Mouse (Mus musculus) liver, embryonic 12.5 days (tissue): ENCODE data around the gene Relb. TPM values are rescaled to one million over a fixed set of nuclear protein-coding genes. Genes with fewer than 3 reads are reported as not detected.

Experiments
- ATAC-seq: fragments of 200-750 bp; cut with Nextera tagmentation; 2 replicates; pipeline ENCODE4 v1.8.0; 2017; ENCODE audit warnings: moderate number of reproducible peaks, mild to moderate bottlenecking, moderate library complexity
- H3K27ac ChIP-seq: fragments of 300-500 bp; sonication (generic); 2 replicates; pipeline ENCODE4 v1.5.1; 2016; ENCODE audit warnings: mild to moderate bottlenecking
- H3K27me3 ChIP-seq: fragments of 300-500 bp; sonication (generic); replicated peaks from 2 replicates; pipeline ENCODE4 v1.6.1; 2016; ENCODE audit warnings: mild to moderate bottlenecking, moderate library complexity
- H3K36me3 ChIP-seq: fragments of 300-500 bp; sonication (generic); 2 replicates; pipeline ENCODE4 v1.6.1; 2016; ENCODE audit warnings: mild to moderate bottlenecking, moderate library complexity
- H3K4me1 ChIP-seq: fragments of 300-500 bp; sonication (generic); 2 replicates; pipeline ENCODE4 v1.6.1; 2016
- H3K4me2 ChIP-seq: fragments of 300-500 bp; sonication (generic); 2 replicates; pipeline ENCODE4 v1.6.1; 2016; ENCODE audit warnings: mild to moderate bottlenecking, moderate library complexity
- H3K4me3 ChIP-seq: fragments of 300-500 bp; sonication (generic); 2 replicates; pipeline ENCODE4 v1.5.1; 2016; ENCODE audit warnings: mild to moderate bottlenecking, moderate library complexity
- H3K9ac ChIP-seq: fragments of 300-500 bp; sonication (generic); 2 replicates; pipeline ENCODE4 v1.6.1; 2016; ENCODE audit warnings: mild to moderate bottlenecking, moderate library complexity
- H3K9me3 ChIP-seq: fragments of 300-500 bp; sonication (generic); replicated peaks from 2 replicates; pipeline ENCODE4 v1.6.1; 2016; ENCODE audit warnings: mild to moderate bottlenecking, moderate library complexity
- WGBS: fragments of 180-500 bp; shearing (Covaris S2); methylation state at CpG from one replicate; pipeline ENCODE4 v1.1.7; 2016; ENCODE audit not compliant: insufficient replicate concordance; 5-methylcytosine and 5-hydroxymethylcytosine counted together
- polyA plus RNA-seq: library from polyadenylated mRNA; unstranded; fragments of >200 nt; fragmentation: Nextera tagmentation; extraction: Ambion mirVana; gene quantifications from 2 replicates; pipeline ENCODE4 v1.2.1, GENCODE M21; 2016

The Relb gene
- polyA plus RNA-seq, 1 experiment from 2014 or later, result 1.9 TPM

GRCm38 (mm10) chr7:19628536-19629360 lies 490 bp downstream of the Relb start:
- Histone ChIP-seq H3K4me1 (peaks cover 52% of the 10 kb centered on the region), H3K9me3 (no peaks in the 10 kb centered on the region), H3K4me2 (peak overlapping the region; percentile 100), H3K9ac (peak overlapping the region; percentile 74), H3K4me3 (peak overlapping the region; percentile 84), H3K36me3 (peaks cover 19% of the 10 kb centered on the region), H3K27me3 (0 out of 2 replicates have a peak, but pooled peaks cover 6% of the 10 kb centered on the region), H3K27ac (peak overlapping the region; percentile 90)
- 2% methylated on average over 57 of the region's 57 CpGs for WGBS
- ATAC-seq, result peak; percentile 77

DNA sequence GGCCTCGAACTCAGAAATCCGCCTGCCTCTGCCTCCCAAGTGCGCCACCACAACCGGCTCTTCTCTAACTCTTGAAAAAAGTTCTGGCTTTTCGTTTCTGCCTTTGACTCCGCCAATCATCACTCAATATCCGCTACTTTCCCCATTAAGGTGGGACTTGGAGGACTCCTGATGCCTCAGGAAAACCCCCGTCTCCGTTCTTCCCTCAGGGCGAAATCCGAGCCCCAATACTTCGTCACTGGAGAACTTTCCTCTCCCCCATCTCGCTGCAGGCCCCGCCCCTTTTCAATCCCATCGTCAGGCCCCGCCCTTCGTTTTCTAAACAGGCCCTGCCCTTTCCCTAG lies 1.1 kb downstream of the Relb start:
- H3K9ac ChIP-seq, result no peak overlapping the region
- ATAC-seq, result no peak
- H3K27ac ChIP-seq, result peak overlapping the region; percentile 90
- 8% methylated on average over 17 of the region's 17 CpGs for WGBS
- H3K27me3 ChIP-seq, result peaks cover 11% of the 10 kb centered on the region
- peaks cover 46% of the 10 kb centered on the region for H3K4me1 ChIP-seq
- no peaks in the 10 kb centered on the region for H3K9me3 ChIP-seq
- H3K4me2 ChIP-seq, result peak overlapping the region; percentile 100
- peaks cover 13% of the 10 kb centered on the region for H3K36me3 ChIP-seq
- peak overlapping the region; percentile 84 for H3K4me3 ChIP-seq

DNA sequence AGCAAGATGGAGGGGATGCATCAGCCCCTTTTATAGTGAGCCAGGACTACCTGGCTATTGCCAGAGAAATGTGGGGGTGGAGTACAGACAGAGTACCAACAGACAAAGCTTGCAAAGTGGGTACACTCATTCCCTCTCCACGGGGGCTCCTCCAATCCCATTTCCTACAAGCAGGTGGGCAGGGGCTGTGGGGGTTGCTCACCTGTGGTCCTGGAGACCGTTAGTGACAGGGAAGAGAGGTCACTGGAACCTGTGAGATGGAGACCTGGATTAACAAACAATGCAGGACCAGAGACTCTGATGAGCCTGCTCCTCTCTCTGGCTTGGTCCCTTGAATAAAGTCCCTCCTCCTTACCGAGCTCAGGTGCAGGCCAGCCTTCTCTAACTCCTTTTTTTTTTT lies 1.5 kb downstream of the Relb start:
- no peak for ATAC-seq

DNA sequence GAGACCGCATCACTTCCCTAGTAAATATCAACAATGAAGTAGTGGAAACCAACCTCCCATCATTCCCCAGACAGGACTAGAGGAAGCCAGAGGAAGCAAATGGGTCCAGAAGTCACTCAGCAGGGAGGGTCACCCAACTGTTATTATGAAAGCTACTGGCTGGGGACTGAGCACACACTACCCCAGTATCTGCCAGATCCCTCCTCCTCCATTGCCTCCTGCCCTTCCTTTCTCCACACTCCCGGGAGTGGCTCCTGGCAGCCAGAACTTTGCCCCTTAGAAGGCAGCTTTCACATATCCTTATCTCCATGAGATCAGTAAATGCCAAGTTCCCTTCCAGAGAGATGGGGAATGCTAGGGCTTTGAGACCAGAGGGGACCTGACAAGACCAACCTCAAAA lies 5.8 kb downstream of the Relb start:
- Histone ChIP-seq H3K27me3 (peaks cover 38% of the 10 kb centered on the region), H3K4me2 (no peak overlapping the region), H3K4me1 (peaks cover 18% of the 10 kb centered on the region), H3K9me3 (no peaks in the 10 kb centered on the region), H3K4me3 (no peak overlapping the region), H3K27ac (no peak overlapping the region), H3K9ac (no peak overlapping the region), H3K36me3 (no peaks in the 10 kb centered on the region)
- WGBS, result 55% methylated on average over 2 of the region's 2 CpGs
- ATAC-seq, result no peak

More for the DNA sequence above, 1.5 kb downstream of the Relb start:
- peaks cover 9% of the 10 kb centered on the region for H3K36me3 ChIP-seq
- peak overlapping the region; percentile 84 for H3K4me3 ChIP-seq
- 42% methylated on average over 3 of the region's 3 CpGs for WGBS
- peak overlapping the region; percentile 100 for H3K4me2 ChIP-seq
- H3K9me3 ChIP-seq, result no peaks in the 10 kb centered on the region
- H3K9ac ChIP-seq, result no peak overlapping the region
- H3K27me3 ChIP-seq, result peaks cover 15% of the 10 kb centered on the region
- H3K4me1 ChIP-seq, result peaks cover 42% of the 10 kb centered on the region
- peak overlapping the region; percentile 90; the same call in 1 of the 2 replicates for H3K27ac ChIP-seq

DNA sequence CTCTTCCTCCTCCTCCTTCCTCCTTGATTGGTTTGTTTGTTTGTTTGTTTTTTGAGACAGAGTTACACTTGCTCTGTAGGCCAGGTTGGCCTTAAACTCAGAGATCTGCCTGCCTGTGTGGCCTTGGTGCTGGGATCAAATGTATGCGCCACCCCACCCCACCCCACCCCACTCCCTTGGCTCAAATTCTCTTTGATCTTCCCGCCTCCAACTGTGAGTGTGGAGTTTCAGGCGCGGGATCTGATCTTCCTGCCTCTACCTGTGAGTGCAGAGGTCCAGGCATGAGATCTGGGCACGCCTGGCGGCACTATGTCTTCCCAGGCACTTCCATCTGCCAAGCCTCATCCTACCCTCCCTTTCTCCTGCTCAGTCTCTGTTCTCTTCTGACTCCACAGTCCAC lies 7.0 kb downstream of the Relb start:
- Histone ChIP-seq H3K9me3 (no peaks in the 10 kb centered on the region), H3K27me3 (peaks cover 38% of the 10 kb centered on the region), H3K36me3 (no peaks in the 10 kb centered on the region), H3K4me3 (no peak overlapping the region), H3K27ac (no peak overlapping the region), H3K4me2 (no peak overlapping the region), H3K9ac (no peak overlapping the region; the same call in 1 of the 2 replicates), H3K4me1 (peaks cover 7% of the 10 kb centered on the region)
- 41% methylated on average over 6 of the region's 6 CpGs for WGBS
- no peak for ATAC-seq

DNA sequence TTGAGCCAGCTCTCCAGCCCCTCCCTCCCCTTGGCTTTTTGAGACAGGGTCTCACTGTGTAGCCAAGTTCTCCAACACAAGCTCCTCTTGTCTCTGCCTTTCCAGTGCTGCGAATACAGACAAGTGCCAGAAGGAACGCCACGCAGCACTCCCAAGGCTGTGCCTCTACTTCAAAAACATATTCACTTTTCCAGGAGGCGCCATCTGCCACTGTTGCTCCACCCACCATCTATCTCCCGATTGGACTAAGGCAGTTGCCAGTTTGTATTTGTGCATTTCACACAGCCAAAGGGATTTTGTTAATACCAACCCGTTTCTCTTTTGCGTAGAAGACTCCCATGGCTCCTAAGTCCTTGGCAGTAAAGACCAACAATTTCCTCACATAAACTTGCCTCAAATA lies 8.4 kb downstream of the Relb start:
- no peak overlapping the region for H3K4me3 ChIP-seq

DNA sequence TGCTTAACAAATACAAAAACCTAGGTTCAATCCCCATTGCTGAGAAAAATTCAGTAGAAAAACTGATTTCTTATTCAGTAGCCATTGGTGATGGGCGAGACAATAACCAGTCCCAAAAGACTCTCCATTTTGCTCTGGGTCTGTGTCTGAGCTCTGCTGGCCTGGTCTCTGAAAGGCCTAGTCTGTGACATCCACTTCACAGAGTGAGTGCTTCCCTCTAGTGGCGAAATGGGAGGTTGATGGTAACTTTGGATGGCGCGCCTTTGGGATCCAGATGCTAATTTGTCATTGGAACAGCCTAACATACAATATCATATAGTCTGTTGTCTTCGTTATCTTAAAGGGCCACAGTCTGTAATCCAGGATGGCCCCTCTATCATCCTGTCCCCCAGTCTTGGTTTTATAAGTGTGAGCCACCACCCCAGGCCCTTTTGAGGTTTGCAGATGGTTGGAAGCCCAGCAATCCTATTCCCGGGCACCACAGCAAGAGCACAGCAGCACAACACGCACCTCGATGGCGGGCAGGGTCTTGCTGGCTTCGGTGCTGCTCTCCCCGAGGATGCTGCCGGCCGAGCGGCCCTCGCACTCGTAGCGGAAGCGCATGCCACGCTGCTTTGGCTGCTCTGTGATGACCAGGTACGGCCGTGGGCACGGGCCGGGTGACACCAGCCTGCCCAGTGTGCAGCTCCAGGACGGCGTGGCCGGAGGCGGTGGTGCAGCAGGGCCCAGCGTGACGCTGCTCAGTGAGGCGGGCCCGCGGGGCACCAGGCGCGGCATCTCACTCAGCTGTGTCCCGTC lies 10.0 kb downstream of the Relb start:
- H3K4me3 ChIP-seq, result peak overlapping the region; percentile 22
- peaks cover 7% of the 10 kb centered on the region for H3K4me1 ChIP-seq
- H3K9me3 ChIP-seq, result no peaks in the 10 kb centered on the region
- peaks cover 36% of the 10 kb centered on the region for H3K27me3 ChIP-seq
- H3K27ac ChIP-seq, result no peak overlapping the region
- no peaks in the 10 kb centered on the region for H3K36me3 ChIP-seq
- WGBS, result 15% methylated on average over 34 of the region's 35 CpGs
- no peak overlapping the region; the same call in 1 of the 2 replicates for H3K9ac ChIP-seq
- H3K4me2 ChIP-seq, result peak overlapping the region; percentile 61
- peak; percentile 56 for ATAC-seq

More for the DNA sequence above, 8.4 kb downstream of the Relb start:
- H3K9ac ChIP-seq, result no peak overlapping the region
- peaks cover 38% of the 10 kb centered on the region for H3K27me3 ChIP-seq
- no peaks in the 10 kb centered on the region for H3K9me3 ChIP-seq
- no peak for ATAC-seq
- H3K27ac ChIP-seq, result no peak overlapping the region
- H3K36me3 ChIP-seq, result no peaks in the 10 kb centered on the region
- WGBS, result 85% methylated on average over 7 of the region's 7 CpGs
- peaks cover 7% of the 10 kb centered on the region for H3K4me1 ChIP-seq
- H3K4me2 ChIP-seq, result no peak overlapping the region

- no peak overlapping the region for H3K4me2 ChIP-seq
- WGBS, result 68% methylated on average over 12 of the region's 12 CpGs
- no peak overlapping the region for H3K27ac ChIP-seq
- H3K36me3 ChIP-seq, result 0 out of 2 replicates have a peak, but pooled peaks cover 3% of the 10 kb centered on the region
- no peaks in the 10 kb centered on the region for H3K9me3 ChIP-seq
- peaks cover 7% of the 10 kb centered on the region for H3K4me1 ChIP-seq
- no peak overlapping the region for H3K9ac ChIP-seq
- ATAC-seq, result no peak
- H3K4me3 ChIP-seq, result no peak overlapping the region
- peaks cover 10% of the 10 kb centered on the region for H3K27me3 ChIP-seq
Observed at GRCm38 (mm10) chr7:19615036-19615577, 14.1 kb downstream of the Relb start.

GRCm38 (mm10) chr7:19610969-19611368 lies 18.3 kb downstream of the Relb start:
- Histone ChIP-seq H3K36me3 (0 out of 2 replicates have a peak, but pooled peaks cover 3% of the 10 kb centered on the region), H3K27ac (no peak overlapping the region), H3K4me3 (no peak overlapping the region), H3K9me3 (no peaks in the 10 kb centered on the region), H3K27me3 (no peaks in the 10 kb centered on the region), H3K4me2 (no peak overlapping the region), H3K9ac (no peak overlapping the region), H3K4me1 (no peaks in the 10 kb centered on the region)
- WGBS, result 70% methylated on average over 5 of the region's 5 CpGs
- ATAC-seq, result no peak

GRCm38 (mm10) chr7:19609641-19610332 lies 19.5 kb downstream of the Relb start:
- Histone ChIP-seq H3K4me1 (no peaks in the 10 kb centered on the region), H3K9me3 (no peaks in the 10 kb centered on the region), H3K9ac (no peak overlapping the region), H3K4me2 (no peak overlapping the region), H3K27ac (no peak overlapping the region), H3K36me3 (0 out of 2 replicates have a peak, but pooled peaks cover 3% of the 10 kb centered on the region), H3K27me3 (no peaks in the 10 kb centered on the region), H3K4me3 (no peak overlapping the region)
- WGBS, result 83% methylated on average over 12 of the region's 12 CpGs
- no peak for ATAC-seq

DNA sequence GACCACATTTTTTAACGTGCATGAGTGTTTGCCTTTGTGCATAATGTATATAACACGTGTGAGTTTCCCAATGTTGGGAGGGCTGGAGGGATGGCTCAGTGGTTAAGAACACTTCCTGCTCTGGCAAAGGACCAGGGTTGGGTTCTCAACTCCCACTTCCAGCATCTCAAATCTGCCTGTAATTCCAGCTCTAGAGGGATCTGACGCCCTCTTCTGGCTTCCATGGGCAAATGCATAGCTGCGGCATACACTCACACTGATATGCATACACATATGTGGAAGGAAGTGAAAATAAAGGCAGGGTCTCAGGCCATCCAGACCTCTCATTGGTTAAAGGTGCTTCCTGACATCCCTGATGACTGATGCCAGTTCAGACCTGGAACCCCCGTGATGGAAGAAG lies 21.9 kb downstream of the Relb start:
- ATAC-seq, result no peak
- Histone ChIP-seq H3K9me3 (no peaks in the 10 kb centered on the region), H3K4me3 (no peak overlapping the region), H3K27ac (no peak overlapping the region), H3K4me2 (no peak overlapping the region), H3K36me3 (peaks cover 6% of the 10 kb centered on the region), H3K4me1 (peaks cover 16% of the 10 kb centered on the region), H3K27me3 (no peaks in the 10 kb centered on the region), H3K9ac (no peak overlapping the region)
- 72% methylated on average over 5 of the region's 5 CpGs for WGBS
